Mouse (Mus musculus) myocyte (in vitro differentiated cells): ENCODE measurements at regions not wholly inside any gene's neighbourhood (a gene's known extent, or its start where the extent isn't known, plus 50 kb on each side); places are given as distances from the start of the nearest gene placed in this dataset.
A peak's percentile ranks its signal among the peaks of the same experiment; 100 is the strongest.

Source experiments
- MYOD1 ChIP-seq, 3 experiments: IDR thresholded peaks; one replicate each; pipeline ENCODE4 v1.6.1; 2011; ENCODE audit warnings: control low read depth in 2 of 3, low read depth in 2 of 3, mild to moderate bottlenecking in 2 of 3, moderate library complexity in 1 of 3; ENCODE audit not compliant: insufficient read length in 2 of 3, control insufficient read depth in 1 of 3
- POLR2A ChIP-seq: IDR thresholded peaks from one replicate; pipeline ENCODE4 v1.6.1; 2011; ENCODE audit warnings: low read depth, mild to moderate bottlenecking, control low read depth, moderate library complexity; ENCODE audit not compliant: insufficient read length
- POLR2AphosphoS2 ChIP-seq: IDR thresholded peaks from one replicate; pipeline ENCODE4 v1.6.1; 2011; ENCODE audit warnings: low read depth, control low read depth; ENCODE audit not compliant: insufficient read length
- SRF ChIP-seq: IDR thresholded peaks from one replicate; pipeline ENCODE4 v1.6.1; 2011; ENCODE audit warnings: low read depth; ENCODE audit not compliant: control insufficient read depth, insufficient read length
- TCF12 ChIP-seq: IDR thresholded peaks from one replicate; pipeline ENCODE4 v1.6.1; 2011; ENCODE audit warnings: mild to moderate bottlenecking, control low read depth; ENCODE audit not compliant: poor library complexity, insufficient read depth, severe bottlenecking
- TCF3 ChIP-seq: IDR thresholded peaks from one replicate; pipeline ENCODE4 v1.6.1; 2011; ENCODE audit warnings: low read depth, control low read depth; ENCODE audit not compliant: insufficient read length
- USF1 ChIP-seq: IDR thresholded peaks from one replicate; pipeline ENCODE4 v1.6.1; 2011; ENCODE audit warnings: low read depth, mild to moderate bottlenecking, control low read depth, moderate library complexity

DNA sequence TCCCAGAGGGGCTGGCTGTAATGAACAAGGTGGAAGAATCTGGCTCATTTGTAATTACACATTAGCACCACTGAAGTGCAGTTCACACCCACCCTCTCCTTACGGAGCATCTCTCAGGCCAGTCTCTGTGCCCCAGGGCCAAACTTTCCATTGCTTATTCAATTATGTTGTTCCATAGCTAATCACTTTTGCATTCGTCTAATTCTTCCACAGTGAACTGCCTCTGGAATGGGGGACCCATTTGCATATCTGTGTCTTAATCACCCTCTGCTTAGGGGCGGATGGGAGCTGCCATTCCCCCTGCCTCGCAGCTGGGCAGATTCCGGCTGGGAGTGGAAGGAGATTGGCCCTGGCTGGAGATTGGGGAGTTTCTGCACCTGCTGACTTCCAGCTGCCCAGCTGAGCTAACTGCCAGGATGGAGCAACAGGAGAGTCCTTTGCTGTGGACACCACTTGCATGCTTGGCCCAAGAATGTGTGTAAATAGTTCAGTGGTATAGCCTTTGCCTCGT is 337.2 kb downstream of the Foxo1 start:
- TF ChIP-seq POLR2AphosphoS2 (no peak), MYOD1 (IDR thresholded peaks at IDR 0.05; ENCODE audit: control insufficient read depth in 1 of 3, insufficient read length in 2 of 3, low read depth in 2 of 3) (peak; percentile 8 to 93 (median 90)), POLR2A (no peak), SRF (no peak), TCF3 (no peak), USF1 (no peak), TCF12 (peak; percentile 78)
